Mouse (Mus musculus): Measurements from ENCODE around the gene Cep152.

- TF ChIP-seq POLR2A (IDR thresholded peaks at IDR 0.05; ENCODE audit: insufficient read depth, low read depth, low read length): no peak
- no peak for TF ChIP-seq CTCF (IDR thresholded peaks at IDR 0.05)
- TF ChIP-seq EP300 (IDR thresholded peaks at IDR 0.05; ENCODE audit: insufficient read depth, low read depth, low read length): no peak
Observed at GRCm38 (mm10) chr2:125540579-125540978, 84.3 kb downstream of the Cep152 start.
